Mouse (Mus musculus) thymus, adult 2 months (tissue): ENCODE measurements around the gene Polg2. TPM values are rescaled to one million over a fixed set of nuclear protein-coding genes. Genes with fewer than 3 reads are reported as not detected.

Experiments used
- DNase-seq: peaks from one replicate; pipeline ENCODE4 v3.0.0; 2021
- H3K27ac ChIP-seq: fragments of 200-500 bp; 2 replicates; pipeline ENCODE4 v1.5.1; 2012; ENCODE audit warnings: low read length, control low read depth; ENCODE audit not compliant: control insufficient read depth, insufficient read depth
- H3K27me3 ChIP-seq: fragments of 200-500 bp; 2 replicates; pipeline ENCODE4 v1.6.1; 2012; ENCODE audit warnings: mild to moderate bottlenecking, low read length, moderate library complexity, mixed read lengths; ENCODE audit not compliant: control insufficient read depth, insufficient read depth
- H3K36me3 ChIP-seq: fragments of 200-500 bp; 2 replicates; pipeline ENCODE4 v1.6.1; 2012; ENCODE audit warnings: mild to moderate bottlenecking, low read length, moderate library complexity; ENCODE audit not compliant: control insufficient read depth, insufficient read depth
- H3K4me1 ChIP-seq: fragments of 200-500 bp; replicated peaks from 2 replicates; pipeline ENCODE4 v1.6.1; 2012; ENCODE audit warnings: low read length; ENCODE audit not compliant: control insufficient read depth, insufficient read depth
- H3K4me3 ChIP-seq: fragments of 200-500 bp; 2 replicates; pipeline ENCODE4 v1.5.1; 2012; ENCODE audit warnings: mild to moderate bottlenecking, low read length, control low read depth, moderate library complexity; ENCODE audit not compliant: control insufficient read depth, insufficient read depth
- CTCF ChIP-seq: fragments of 200-500 bp; IDR thresholded peaks from 2 replicates; pipeline ENCODE4 v1.5.1; 2012; ENCODE audit warnings: mild to moderate bottlenecking, control low read depth, low read length, moderate library complexity, borderline replicate concordance; ENCODE audit not compliant: control insufficient read depth, poor library complexity, insufficient read depth; ENCODE audit errors: extremely low read depth
- POLR2A ChIP-seq: fragments of 200-500 bp; IDR thresholded peaks from 2 replicates; pipeline ENCODE4 v1.6.1; 2012; ENCODE audit warnings: mild to moderate bottlenecking, low read length, control low read depth, moderate library complexity; ENCODE audit not compliant: control insufficient read depth, poor library complexity, insufficient read depth; ENCODE audit errors: extremely low read depth
- WGBS: fragments of 180-500 bp; shearing (Covaris S2); methylation state at CpG from one replicate; pipeline ENCODE4 v1.1.7; 2018; 5-methylcytosine and 5-hydroxymethylcytosine counted together
- polyA plus RNA-seq: library from polyadenylated mRNA; depleted of rRNA; stranded (reverse); fragments of >200 nt; gene quantifications from 2 replicates; pipeline ENCODE4 v1.2.3, GENCODE M21; 2012

Polg2 gene
- polyA plus RNA-seq, 1 experiment, result 11.8 TPM

GRCm38 (mm10) chr11:106767516-106767915 is 11.8 kb downstream of the Polg2 start:
- H3K27me3 ChIP-seq, result no peaks in the 10 kb centered on the region
- H3K36me3 ChIP-seq, result peaks cover 43% of the 10 kb centered on the region
- no peak overlapping the region for H3K4me3 ChIP-seq
- peaks cover 12% of the 10 kb centered on the region for H3K4me1 ChIP-seq
- DNase-seq, result no peak
- WGBS, result 97% methylated on average over 4 of the region's 4 CpGs
- no peak for TF ChIP-seq CTCF
- no peak for TF ChIP-seq POLR2A
- H3K27ac ChIP-seq, result no peak overlapping the region

DNA sequence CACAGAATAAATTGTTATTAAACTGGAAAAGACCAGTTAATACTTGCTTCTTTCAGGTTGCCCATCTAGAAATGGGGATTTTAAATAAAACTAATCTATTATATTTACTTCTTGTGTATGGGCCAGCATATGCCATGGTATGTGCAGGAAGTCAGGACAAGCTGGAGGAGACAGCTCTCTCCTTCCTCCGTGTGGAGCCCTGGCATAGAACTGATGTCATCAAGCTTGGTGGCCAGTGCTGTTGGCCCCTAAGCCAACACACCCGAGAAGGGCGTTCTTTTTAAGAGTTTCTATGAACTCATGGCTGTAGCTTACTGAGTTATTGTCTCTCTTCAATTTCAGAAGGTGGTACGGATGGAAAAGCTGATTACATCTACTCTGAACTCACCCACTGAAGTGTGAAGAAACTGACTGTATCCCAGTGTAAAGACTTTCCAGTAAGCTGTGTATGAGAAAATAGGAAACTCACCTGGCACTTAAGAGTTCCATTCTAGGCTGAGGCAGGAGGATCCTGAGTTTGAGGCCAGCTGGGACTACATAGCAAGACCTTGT is 12.7 kb downstream of the Polg2 start:
- H3K36me3 ChIP-seq, result peaks cover 39% of the 10 kb centered on the region
- no peak overlapping the region for H3K4me3 ChIP-seq
- H3K27me3 ChIP-seq, result no peaks in the 10 kb centered on the region

GRCm38 (mm10) chr11:106762800-106763185 is 16.5 kb downstream of the Polg2 start:
- TF ChIP-seq CTCF, result no peak
- TF ChIP-seq POLR2A, result no peak
- Histone ChIP-seq H3K27ac (peak overlapping the region; percentile 41; the same call in 1 of the 2 replicates), H3K4me3 (no peak overlapping the region)

More for the DNA sequence above, 12.7 kb downstream of the Polg2 start:
- Histone ChIP-seq H3K4me1 (peaks cover 20% of the 10 kb centered on the region), H3K27ac (no peak overlapping the region)
- 92% methylated on average over 4 of the region's 4 CpGs for WGBS
- no peak for DNase-seq
- TF ChIP-seq POLR2A, result no peak
- no peak for TF ChIP-seq CTCF

DNA sequence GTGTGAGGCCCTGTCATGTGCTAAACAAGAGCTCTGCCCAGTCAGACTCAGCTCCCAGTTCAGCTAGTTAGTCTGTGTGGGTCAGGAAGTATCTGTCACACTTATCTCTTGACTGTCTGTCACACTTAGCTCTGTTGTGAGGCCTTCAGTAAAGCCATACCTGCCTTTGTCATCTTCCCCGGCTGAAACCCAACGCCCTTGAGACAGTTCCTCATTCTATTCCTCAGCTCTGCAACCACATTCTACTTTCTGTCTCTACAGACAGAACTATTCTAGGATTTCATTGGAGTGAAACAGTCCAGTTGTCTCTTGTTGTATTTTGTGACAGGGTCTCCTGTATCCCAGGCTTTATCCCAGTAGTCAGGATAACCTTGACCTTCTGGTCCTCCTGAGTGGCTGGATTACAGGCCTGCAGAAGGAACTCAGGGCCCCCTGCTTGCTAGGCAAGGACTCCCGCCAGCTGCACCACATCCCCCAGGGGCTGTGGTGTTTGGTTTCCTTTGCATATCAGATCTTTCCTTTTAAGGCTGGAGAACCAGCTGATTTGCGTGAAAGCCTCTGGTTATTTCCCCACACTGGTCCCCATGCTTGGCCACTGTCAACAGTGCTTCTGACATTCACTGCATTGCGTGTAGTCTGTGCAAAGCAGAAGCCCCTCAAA is 17.1 kb downstream of the Polg2 start:
- Histone ChIP-seq H3K4me3 (no peak overlapping the region), H3K27ac (peak overlapping the region; percentile 41), H3K4me1 (peaks cover 29% of the 10 kb centered on the region), H3K27me3 (no peaks in the 10 kb centered on the region), H3K36me3 (peaks cover 13% of the 10 kb centered on the region)
- 4% methylated on average over 5 of the region's 5 CpGs for WGBS
- no peak for TF ChIP-seq POLR2A
- TF ChIP-seq CTCF, result no peak
- DNase-seq, result peak; percentile 53

More at GRCm38 (mm10) chr11:106762800-106763185, 16.5 kb downstream of the Polg2 start:
- H3K4me1 ChIP-seq, result peaks cover 29% of the 10 kb centered on the region
- peaks cover 18% of the 10 kb centered on the region for H3K36me3 ChIP-seq
- no peaks in the 10 kb centered on the region for H3K27me3 ChIP-seq
- no peak for DNase-seq
- WGBS, result 53% methylated on average over 9 of the region's 9 CpGs

DNA sequence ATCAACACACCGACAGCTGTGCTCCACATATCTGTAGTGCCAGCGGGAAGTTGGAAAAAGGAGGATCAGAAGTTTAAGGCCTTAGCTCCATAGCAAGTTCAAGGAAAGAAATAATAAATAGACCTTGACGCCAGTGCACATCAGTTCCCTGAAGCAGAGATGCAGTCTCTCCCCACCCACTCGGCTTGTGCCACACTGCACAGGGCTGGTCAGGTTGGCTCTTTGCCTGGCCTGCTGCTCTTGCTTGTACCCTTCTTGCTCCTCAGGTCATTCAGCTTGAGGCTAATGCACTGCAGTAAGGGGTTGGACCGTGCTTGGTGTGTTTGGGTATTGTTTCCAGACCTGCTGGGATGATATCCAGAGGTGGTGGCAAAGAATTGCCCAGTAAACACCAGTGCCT is 18.8 kb downstream of the Polg2 start:
- DNase-seq, result no peak
- H3K27ac ChIP-seq, result no peak overlapping the region
- TF ChIP-seq CTCF (no peak), POLR2A (no peak)
- 92% methylated on average over 5 of the region's 5 CpGs for WGBS
- no peaks in the 10 kb centered on the region for H3K27me3 ChIP-seq
- peaks cover 29% of the 10 kb centered on the region for H3K4me1 ChIP-seq
- 0 out of 2 replicates have a peak, but pooled peaks cover 3% of the 10 kb centered on the region for H3K36me3 ChIP-seq
- H3K4me3 ChIP-seq, result no peak overlapping the region

DNA sequence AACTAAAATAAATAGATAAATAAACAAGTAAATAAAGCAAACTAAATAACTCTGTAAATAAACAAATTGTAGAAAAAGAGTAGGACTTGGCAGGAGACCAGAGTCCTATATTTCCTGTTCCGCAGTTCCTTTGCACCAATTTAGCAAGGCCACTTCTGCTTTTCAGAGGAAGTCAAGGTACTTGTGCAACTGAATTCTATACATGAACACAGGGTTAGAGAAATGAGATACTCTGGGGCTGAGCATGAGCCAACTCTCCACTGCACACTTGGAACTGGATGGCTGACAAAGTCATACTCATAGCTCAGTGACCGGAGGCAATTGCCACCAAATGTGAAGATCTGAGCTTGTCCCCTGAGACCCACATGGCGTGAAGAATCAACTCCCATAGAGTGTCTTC is 20.3 kb downstream of the Polg2 start:
- no peak for DNase-seq
- WGBS, result 81% methylated on average over 3 of the region's 3 CpGs
- no peaks in the 10 kb centered on the region for H3K27me3 ChIP-seq
- H3K4me1 ChIP-seq, result peaks cover 29% of the 10 kb centered on the region
- H3K27ac ChIP-seq, result no peak overlapping the region
- H3K4me3 ChIP-seq, result no peak overlapping the region
- H3K36me3 ChIP-seq, result no peaks in the 10 kb centered on the region
- TF ChIP-seq CTCF, result no peak
